Mouse (Mus musculus) layer of hippocampus, adult 18-20 months (tissue): ENCODE data around the gene Fam53a. TPM values are rescaled to one million over a fixed set of nuclear protein-coding genes. Genes with fewer than 3 reads are reported as not detected.

ENCODE experiments used
- DNase-seq, 2 experiments: peaks; one replicate each; pipeline ENCODE4 v3.0.0; 2022; ENCODE audit warnings: low spot score in 2 of 2
- long read RNA-seq: library from polyadenylated mRNA; stranded (forward); transcript quantifications from one replicate; pipeline ENCODE4 v2.0.0, GENCODE M21; 2021
- total RNA-seq, 2 experiments: library from RNA; stranded (reverse); gene quantifications; 2 replicates each; pipeline ENCODE4 v1.2.3; 2021

Gene Fam53a
- 10 to 100 TPM; 24.7 to 27.3 TPM for total RNA-seq
- long read RNA-seq, transcript Fam53a-202 (6 exons, 2,009 nt): major isoform, 24 of 48 reads
- long read RNA-seq, transcript Fam53a-201 (5 exons, 2,346 nt): minor isoform, 5 of 48 reads
- long read RNA-seq, partial matches to known transcripts: 4 of 48 reads
- long read RNA-seq, other reads (novel, unspliced or antisense): 13 of 48 reads

- peak; percentile 100 for DNase-seq
Measured at GRCm38 (mm10) chr5:33629301-33629987, at the start of gene Fam53a, which contains the start of gene Gm9903. Fam53a (minus strand) TSS chr5:33629635. Gm9903 (plus strand) TSS chr5:33629925.

GRCm38 (mm10) chr5:33678244-33678643, 48.8 kb upstream of the Fam53a start:
- no peak for DNase-seq

GRCm38 (mm10) chr5:33675964-33676363, 46.5 kb upstream of the Fam53a start:
- DNase-seq: peak in 1 of 2 experiments; percentile 83

GRCm38 (mm10) chr5:33674439-33674838, 45.0 kb upstream of the Fam53a start:
- peak; percentile 38 to 63 for DNase-seq

- DNase-seq: no peak
Measured at GRCm38 (mm10) chr5:33671659-33672058, 42.2 kb upstream of the Fam53a start.

GRCm38 (mm10) chr5:33668223-33668622, 38.8 kb upstream of the Fam53a start:
- DNase-seq: no peak

- no peak for DNase-seq
Measured at GRCm38 (mm10) chr5:33658664-33659050, 29.2 kb upstream of the Fam53a start.

- DNase-seq: peak; percentile 99
Measured at GRCm38 (mm10) chr5:33657787-33658663, 28.6 kb upstream of the Fam53a start, which contains the start of the genes Tacc3 and Tmem129. Tacc3 (plus strand) TSS chr5:33658128. Tmem129 (minus strand) TSS chr5:33658416.

GRCm38 (mm10) chr5:33657251-33657786, 27.9 kb upstream of the Fam53a start:
- DNase-seq: no peak

- DNase-seq: no peak
Measured at GRCm38 (mm10) chr5:33656739-33657138, 27.3 kb upstream of the Fam53a start.

- DNase-seq: no peak
Measured at GRCm38 (mm10) chr5:33655251-33655840, 25.9 kb upstream of the Fam53a start.

GRCm38 (mm10) chr5:33654424-33654823, 25.0 kb upstream of the Fam53a start:
- no peak for DNase-seq

- no peak for DNase-seq
Measured at GRCm38 (mm10) chr5:33652783-33653173, 23.3 kb upstream of the Fam53a start.

- peak; percentile 95 to 97 for DNase-seq
Measured at GRCm38 (mm10) chr5:33651921-33652782, 22.7 kb upstream of the Fam53a start, which contains the start of gene Slbp. Slbp (minus strand) TSS chr5:33652574.

- no peak for DNase-seq
Measured at GRCm38 (mm10) chr5:33651541-33651920, 22.1 kb upstream of the Fam53a start.

GRCm38 (mm10) chr5:33651017-33651416, 21.6 kb upstream of the Fam53a start:
- DNase-seq: no peak

- peak; percentile 38 to 70 for DNase-seq
Measured at GRCm38 (mm10) chr5:33640652-33641051, 11.2 kb upstream of the Fam53a start.

GRCm38 (mm10) chr5:33638826-33639225, 9.4 kb upstream of the Fam53a start:
- DNase-seq: no peak

GRCm38 (mm10) chr5:33637606-33638350, 8.3 kb upstream of the Fam53a start:
- no peak for DNase-seq
